Mouse (Mus musculus): ENCODE data around the gene Hsh2d.

The Hsh2d gene

DNA sequence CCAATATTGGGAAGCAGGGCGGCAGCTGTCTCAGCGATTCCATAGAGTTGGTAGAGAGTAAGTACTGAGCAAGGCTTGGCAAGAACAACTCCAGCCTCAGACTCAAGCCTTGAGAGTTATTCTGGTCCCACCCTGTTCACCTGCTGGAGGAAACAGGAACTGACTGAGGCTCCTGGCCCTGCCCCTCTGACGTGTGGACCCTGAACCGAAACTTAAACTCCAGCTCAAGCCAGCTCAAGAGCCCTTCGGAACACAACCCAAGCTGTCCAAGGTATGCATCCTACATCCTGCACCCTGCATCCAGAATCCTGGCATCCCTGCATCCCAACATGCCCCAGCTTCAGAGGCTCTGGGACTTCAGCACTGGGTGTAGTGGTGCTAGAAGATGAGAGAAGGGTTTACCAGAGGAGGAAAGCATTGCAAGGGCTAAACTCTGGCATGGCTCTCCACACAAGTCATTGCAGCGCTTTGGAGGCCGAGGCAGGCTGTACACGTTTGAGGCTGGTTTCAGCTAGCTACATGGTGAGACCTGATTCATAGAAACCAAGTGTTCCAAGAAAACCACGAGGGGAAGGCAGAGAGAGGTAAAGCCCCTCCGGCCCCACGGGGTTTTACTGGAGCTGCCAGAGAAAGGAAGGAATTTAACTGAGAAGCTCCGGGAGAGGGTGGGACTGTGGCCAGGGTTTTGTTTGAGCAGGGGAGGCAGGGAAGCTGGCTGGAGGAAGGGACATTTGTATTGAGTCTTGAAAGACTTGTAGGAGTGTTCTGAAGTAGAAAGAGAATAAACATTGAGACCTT is at the start of gene Hsh2d:
Gene Hsh2d, plus strand, starts transcription at position 222 of the 798 bp plus-strand sequence.
- DNase-seq (ENCODE audit: low read depth, low spot score): no peak

DNA sequence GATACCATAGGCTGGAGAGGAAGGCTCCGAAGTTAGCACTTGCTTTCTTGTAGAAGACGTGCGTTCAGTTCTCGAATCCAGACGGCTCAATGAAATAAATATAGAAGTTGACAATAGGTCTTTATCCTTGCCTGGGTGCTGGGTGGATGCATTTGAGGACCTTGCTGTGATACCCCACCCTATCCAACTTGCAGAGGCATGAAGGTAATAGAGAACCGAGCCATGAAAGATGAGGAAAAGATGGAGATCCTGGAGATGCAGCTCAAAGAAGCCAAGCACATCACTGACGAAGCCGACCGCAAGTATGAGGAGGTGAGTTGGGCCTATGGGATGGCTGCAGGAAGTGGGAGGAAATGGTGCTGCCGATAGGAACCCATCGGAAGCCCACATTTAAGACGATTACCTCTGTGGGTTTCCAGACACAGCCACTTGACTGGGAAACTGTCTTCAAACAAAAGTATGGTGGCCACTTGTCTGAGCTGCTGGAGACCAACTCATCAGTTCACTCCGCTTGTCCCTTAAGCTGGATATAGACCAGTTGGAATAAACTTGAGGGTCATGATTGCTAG is 46.1 kb upstream of the Hsh2d start:
- no peak for DNase-seq (ENCODE audit: low read depth, low spot score)

DNA sequence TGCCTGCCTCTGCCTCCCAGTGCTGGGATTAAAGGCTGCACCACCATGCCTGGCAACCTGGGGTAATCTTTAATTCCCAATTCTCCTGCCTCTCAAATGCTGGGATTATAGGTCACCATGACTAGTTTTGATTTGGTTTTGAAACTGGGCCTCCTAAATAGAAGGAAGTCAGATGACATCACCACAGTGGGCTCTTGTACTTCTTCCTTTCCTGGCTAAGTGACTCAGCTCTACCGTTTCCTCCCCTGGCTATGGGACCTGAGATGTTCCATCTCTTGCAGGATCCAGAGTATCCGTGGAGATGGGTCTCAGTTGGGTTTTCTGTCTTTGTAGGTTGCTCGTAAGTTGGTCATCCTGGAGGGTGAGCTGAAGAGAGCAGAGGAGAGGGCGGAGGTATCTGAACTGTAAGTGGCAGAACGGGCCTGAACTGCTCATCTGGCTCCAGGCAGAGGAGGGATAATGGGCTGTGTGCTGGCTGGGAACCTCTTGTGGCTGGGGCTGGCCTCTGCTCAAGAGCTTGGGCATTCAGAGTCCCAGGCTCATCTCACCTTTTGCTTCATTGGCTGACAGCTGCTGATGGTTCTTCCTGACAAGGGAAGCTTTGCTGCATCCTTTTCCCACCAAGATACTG is 45.0 kb upstream of the Hsh2d start:
- DNase-seq (ENCODE audit: low read depth, low spot score): no peak

DNA sequence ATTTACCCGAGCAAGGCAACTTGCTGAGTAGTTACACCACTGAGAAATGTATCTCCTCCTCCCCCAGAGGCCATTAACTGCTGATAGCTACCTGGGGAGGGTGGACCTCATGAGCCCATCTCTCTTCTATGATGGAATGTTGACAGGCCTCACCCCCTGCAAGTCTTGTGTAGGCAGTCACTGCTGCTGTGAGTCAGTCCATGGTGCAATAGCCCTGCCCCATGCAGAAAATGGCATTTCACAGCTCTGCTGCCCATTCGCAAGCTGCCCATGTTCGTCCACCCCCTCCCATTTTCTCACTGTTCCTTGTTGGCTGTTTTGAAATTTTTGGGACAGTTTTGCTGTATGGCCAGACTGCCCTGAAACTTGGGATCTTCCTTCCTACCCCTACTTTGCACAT is 43.9 kb upstream of the Hsh2d start:
- DNase-seq (ENCODE audit: low read depth, low spot score): no peak

DNA sequence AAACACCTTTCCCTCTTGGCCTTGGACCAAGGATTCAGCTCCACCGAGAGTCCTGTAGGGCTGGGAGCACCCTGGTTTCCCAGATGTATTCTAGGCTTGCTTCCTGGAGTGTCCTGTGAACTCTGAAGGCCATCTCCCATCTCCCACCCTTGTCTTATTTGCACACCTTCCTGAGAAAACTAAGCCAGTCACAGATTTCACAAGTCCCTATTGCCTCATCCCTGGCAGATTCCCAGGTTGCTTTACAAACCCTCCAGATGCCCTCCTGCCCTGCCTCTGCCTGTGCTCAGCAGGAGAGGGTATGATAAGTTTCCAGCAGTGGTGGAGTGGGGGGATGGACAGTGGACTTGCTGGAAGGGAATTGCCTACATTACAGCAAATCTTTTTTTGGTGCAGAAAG is 43.4 kb upstream of the Hsh2d start:
- no peak for DNase-seq (ENCODE audit: low read depth, low spot score)

DNA sequence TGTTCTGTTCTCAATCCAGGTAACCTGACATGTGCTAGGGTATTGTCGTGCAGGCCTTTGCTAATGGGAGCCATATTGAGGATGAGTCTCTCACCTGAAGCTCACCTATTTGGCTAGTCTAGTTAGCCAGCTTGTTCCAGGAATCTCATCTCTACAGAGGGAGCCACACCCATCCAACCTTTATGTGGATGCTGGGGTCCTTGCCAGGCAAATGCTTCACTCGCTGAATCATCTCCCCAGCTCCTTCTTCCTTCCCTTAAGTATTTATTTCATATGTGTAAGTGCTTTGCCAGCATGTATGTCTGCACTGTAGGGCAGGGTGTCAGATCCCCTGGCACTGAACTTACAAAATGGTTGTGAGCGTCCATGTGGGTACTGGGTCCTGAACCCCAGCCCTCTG is 42.9 kb upstream of the Hsh2d start:
- DNase-seq (ENCODE audit: low read depth, low spot score): no peak

DNA sequence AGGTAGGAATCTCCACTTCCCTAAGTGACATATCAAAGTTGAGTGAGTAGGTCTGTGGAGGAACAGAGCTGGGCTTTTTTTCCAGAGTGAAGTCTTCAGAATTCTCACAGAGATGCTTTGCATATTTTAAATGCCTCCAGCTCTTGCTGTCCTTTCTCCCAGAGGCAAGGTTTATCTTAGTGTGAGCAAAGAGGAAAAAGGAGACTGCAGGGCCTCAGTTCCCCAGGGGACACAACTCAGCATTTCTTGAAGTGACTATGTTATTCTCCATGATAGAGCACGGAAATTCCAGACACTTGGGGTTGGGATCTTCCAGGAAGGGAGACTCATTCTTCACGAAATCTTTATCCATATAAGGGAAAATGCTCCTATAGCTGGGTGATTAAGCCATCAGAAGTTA is 42.2 kb upstream of the Hsh2d start:
- no peak for DNase-seq (ENCODE audit: low read depth, low spot score)

DNA sequence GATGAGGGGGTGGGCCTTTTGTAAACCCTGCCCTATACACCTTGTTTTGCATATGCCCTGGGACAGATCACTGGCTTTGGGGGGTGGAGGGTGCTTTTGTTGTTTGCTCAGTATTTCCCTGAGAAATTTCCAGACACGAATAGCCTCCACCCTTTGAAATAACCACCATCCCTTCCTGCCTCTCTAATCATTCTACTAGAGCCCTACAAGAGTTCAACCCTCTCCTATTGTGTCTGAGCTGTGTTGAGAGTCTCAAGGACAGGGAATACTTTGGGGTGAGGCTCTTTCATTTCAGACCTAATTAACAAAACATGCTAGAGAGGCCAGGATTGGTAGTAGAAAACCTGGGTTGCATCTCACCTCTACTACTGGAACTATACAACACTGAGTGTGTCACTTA is 40.4 kb upstream of the Hsh2d start:
- no peak for DNase-seq (ENCODE audit: low read depth, low spot score)

DNA sequence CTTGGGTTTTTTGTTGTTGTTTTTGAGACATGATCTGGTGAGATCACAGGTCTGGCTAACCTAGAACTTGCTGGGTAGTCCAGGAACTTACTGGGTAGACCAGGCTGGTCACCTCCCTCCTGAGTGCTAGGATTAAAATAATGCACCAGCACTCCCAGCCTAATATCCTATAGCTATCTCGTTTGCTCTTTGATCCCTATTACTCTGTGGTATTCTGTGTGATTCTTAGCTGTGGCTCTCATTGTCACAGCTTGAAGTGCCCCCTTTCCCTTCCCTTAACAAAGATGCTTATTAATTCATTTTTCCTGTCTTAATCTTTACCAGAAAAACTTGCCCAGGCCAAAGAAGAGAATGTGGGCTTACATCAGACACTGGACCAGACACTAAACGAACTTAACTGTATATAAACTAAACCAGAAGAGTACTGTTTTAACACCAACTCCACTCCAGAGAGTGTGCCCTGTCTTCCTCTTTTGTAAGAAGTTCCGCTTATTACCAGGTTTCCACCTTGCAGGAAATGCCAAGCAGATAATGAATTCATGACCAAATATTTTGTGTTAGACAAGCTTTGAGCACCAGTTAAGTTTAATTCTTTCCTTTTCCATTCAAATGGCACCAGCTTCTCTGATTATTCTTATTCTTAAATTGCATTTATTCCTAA is 37.9 kb upstream of the Hsh2d start:
- DNase-seq (ENCODE audit: low read depth, low spot score): no peak

DNA sequence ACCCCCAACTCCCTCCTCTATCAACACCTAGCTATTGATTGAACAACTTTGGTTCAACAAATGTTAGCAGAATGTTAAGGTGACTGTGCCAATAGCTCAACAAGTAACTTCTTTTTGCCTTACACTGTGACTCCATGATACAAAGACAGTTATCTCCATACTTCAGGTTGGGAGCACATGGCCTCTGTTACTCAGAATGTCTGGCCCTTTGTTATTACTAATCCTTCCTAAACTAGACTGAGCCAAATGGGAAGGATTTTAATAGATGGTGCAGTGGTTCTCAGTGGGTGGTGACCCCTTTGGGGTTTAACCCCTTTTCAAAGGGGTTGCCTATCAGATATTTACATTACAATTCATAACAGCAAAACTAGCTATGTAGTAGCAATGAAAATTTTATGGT is 36.1 kb upstream of the Hsh2d start:
- DNase-seq (ENCODE audit: low read depth, low spot score): no peak

DNA sequence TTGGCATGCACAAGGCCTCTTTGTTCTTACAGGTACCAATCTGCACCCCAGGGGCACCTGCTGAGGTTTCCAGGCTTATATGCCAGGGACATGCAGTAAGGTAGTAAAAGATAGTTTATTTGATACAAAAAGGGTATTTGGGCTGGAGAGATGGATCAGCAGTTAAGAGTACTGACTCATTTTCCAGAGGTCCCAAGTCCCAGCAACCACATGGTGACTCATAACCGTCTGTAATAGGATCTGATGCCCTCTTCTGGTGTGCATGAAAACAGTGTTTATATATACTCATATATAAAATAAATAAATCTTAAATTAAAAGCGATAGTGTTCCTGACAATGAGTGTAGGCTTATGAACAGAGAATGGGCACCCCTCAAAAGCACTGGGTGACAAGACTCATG is 31.3 kb upstream of the Hsh2d start:
- DNase-seq (ENCODE audit: low read depth, low spot score): no peak

DNA sequence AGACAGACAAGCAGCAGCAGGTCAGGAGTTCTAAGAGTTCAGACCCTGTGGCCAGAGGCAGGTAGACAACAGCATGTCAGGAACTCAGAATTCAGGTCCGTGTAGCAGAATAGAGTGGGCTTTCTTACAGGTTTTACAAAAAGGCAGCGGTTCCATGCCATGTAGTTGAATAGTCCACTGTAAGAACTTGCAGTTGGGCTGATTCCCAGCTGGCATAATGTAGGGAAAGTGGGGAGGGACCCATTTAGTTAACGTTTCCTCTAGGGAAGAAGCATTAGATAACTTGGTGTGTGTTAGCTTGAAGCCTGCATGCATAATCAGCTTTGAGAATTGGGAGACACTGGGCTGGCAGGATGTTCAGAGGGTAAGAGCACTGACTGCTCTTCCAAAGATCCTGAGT is 30.7 kb upstream of the Hsh2d start:
- DNase-seq (ENCODE audit: low read depth, low spot score): no peak

DNA sequence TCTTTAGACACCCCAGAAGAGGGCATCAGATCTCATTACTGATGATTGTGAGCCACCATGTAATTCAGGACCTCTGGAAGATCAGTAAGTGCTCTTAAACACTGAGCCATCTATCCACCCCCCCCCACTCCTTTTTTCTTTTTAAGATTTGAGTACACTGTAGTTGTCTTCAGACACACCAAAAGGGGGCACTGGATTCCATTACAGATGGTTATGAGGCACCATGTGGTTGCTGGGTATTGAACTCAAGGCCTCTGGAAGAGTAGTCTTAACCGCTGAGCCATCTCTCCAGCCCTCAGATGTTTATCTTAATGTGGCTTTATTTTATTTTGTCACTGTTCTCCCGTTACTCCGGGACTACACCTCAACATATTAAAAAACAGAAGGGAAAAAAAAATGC is 29.4 kb upstream of the Hsh2d start:
- no peak for DNase-seq (ENCODE audit: low read depth, low spot score)

DNA sequence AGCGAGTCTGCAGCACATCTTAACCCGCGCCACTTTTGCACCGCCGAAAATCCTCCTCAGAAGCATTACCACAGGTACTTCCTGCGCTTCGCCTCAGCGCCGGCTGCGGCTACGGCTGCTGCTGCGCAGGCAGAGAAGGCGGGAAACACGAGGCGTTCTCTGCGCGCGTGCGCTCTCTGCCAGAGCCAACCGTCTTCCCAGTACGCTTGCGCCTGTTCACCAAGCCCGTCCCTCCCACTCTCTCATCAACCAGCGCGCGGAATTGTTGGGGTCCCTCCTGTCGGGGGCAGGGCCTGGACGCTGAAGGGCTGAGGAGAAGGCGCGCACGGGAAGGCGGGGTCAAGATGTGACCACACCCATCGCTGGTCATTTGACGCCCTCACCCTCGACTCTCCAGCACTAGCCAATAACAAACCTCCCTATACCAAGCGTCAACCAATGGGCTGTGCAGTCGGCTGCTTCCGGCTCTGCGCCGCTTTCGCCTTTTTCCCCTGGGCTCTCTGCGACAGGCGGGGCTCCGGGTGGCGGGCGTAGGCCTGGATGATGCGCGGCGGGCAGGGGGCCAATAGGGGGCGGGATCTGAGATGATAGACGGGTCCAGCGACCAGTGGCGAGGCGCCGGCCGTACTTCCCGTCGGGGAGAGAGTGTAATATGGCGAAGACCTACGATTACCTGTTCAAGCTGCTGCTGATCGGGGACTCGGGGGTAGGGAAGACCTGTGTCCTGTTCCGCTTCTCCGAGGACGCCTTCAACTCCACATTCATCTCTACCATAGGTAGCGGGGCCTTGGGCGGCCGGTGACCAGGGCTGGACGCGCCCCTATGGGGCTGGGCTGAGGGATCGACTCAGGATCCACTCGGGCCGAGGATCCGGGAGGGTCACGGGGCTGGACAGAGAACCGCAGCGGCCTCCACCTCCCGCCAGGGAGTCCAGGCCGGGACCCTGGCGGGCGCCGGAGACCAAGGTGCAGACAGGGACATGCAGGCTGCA is 28.4 kb upstream of the Hsh2d start, which contains the start of gene Rab8a:
Gene Rab8a, plus strand, starts transcription at position 494 of the 991 bp plus-strand sequence.
- peak; percentile 99 for DNase-seq (ENCODE audit: low read depth, low spot score)

DNA sequence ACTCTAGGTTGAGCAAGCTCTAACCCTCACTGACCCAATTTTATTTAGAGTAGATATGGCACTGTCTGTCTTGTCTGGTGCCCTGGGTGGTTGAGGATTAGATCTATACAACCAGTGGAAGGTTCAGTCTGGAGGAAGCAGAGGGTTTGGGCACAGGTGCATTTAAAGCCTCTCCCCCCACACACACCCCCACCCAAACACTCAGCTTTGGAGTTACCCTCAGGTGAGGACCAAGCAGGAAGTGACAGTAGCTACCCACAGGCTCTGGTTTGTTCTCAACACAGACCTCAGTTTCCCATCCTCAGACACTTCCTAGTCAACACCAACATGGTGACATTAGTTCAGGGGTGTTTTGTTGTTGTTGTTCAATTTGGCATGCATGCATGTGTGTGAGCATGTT is 26.6 kb upstream of the Hsh2d start:
- DNase-seq (ENCODE audit: low read depth, low spot score): no peak

DNA sequence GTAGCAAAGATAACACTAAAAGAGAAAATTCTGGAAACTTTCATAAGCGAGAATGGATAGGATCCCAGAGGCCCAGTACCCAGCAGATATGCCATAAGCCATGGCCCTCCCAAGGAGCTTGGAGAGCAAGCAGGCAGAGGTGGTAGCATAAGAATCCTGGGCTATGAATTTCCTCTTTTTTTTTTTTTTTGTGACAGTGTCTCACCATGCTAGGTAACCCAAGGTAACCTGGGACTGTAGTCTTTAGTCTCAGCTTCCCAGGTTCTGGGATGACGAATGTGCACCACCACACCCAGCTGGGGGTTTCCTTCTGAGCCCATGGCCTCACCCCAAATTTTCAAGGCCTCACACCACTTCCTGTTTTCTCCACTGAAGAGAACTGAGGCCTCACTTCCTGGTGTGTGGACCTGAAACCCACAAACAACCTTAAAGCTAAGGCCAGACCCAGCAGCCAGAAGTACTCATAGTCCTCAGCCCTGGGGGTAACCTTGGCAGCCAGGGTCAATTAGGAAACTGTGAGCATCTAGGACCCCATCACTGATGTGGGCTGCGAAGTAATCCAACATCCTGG is 20.3 kb upstream of the Hsh2d start:
- no peak for DNase-seq (ENCODE audit: low read depth, low spot score)

DNA sequence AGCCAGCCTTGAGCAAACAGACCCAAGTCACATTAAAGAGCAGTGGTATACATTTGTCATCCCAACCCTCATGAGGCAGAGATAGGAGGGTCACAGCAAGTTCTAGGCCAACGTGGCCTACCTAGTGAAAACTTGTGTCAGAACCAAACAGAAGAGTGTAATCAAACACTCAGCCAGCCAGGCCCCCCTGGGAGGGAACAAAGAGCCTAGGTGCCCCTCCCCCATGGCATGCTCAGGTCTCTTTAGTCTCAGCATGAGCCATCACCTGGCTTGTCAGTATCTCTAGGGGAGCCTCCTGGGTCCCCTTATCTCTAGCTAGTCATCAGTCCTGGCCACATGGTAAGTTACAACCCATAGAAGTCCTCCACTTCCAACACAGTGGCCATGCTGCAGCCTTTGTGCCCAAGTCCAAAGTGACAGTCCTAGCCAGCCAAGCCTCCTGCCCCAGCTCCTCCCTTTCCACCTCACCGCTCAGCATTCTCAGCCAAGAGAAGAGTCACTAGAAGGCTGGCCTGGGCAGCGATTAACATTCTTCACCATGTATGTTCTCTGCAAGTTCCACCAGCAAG is 19.7 kb upstream of the Hsh2d start:
- no peak for DNase-seq (ENCODE audit: low read depth, low spot score)

DNA sequence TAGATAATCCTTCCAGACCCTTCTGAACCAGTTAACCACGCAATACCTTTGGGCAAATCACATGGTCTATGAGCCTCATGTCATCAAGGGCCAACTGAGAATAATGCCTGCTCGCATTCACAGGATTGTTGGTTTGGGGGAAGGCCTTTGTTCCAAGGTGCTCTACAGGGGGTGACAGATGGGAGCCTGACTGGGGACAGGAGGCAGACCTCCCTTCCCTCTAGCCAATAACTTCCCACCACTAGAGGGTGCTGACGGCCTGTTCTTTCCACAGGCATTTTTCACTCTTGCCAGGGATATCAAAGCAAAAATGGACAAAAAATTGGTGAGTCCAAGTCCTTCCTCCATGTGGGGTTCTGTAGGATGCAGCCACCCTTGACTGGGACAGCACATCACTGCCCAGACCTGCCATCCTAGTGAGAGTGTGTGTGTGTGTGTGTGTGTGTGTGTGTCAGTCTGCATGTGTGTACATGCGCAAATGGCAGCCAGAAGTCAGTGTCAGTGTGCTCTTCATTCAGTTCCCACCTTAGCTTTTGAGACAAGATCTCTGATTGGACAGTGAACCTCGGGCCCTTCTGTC is 12.0 kb upstream of the Hsh2d start:
- peak; percentile 26 for DNase-seq (ENCODE audit: low read depth, low spot score)

DNA sequence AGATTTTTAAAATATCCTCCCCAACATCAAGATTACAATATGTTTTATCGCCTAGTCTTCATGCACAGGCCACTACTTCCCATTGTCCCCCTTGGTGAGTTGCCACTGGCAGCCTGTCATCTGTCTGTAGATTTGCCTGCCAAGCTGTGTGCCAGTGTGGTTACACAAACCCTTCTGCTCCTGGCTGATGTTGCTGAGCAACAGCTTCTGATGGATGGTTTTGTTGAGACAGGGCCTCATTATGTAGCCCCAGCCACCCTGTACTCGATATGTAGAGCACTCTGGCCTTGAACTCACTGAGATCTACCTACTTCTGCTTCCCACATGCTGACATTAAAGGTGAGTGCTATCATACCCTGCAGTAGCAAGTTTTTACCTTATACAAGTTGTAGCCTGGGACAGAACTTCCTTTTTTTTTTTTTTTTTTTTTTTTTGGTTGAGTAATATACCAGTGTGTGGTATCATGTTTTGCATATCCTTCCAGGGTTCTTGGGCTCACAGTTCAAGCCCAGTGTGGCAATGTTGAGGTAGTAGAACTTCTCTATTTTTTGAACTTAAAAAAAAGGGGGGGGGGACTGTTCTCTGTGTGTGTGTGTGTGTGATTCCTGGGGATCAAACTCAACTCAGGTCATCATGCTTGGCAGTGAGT is 5.8 kb upstream of the Hsh2d start:
- DNase-seq (ENCODE audit: low read depth, low spot score): no peak

Measured in retina, adult 2 months (tissue).